Mouse (Mus musculus): ENCODE results near the gene C77080.

C77080 gene

GRCm38 (mm10) chr4:129179560-129179959 is 81.6 kb downstream of the C77080 start:
- no peak for TF ChIP-seq GATA4 (IDR thresholded peaks at IDR 0.05; ENCODE audit: insufficient replicate concordance, low read length)

GRCm38 (mm10) chr4:129172529-129172928 is 88.7 kb downstream of the C77080 start:
- TF ChIP-seq GATA4 (IDR thresholded peaks at IDR 0.05; ENCODE audit: insufficient replicate concordance, low read length): no peak

All from liver, adult (tissue).